Mouse (Mus musculus) ES-E14 (cell line): ENCODE data around the gene Trio. TPM values are rescaled to one million over a fixed set of nuclear protein-coding genes. Genes with fewer than 3 reads are reported as not detected.

Source experiments
- DNase-seq: peaks from one replicate; pipeline ENCODE4 v3.0.0-alpha.2; 2013; ENCODE audit warnings: low read depth, low spot score
- H3K27ac ChIP-seq: 2 replicates; pipeline ENCODE4 v1.5.1; 2012; ENCODE audit warnings: low read depth, mild to moderate bottlenecking, low read length, moderate library complexity, mixed read lengths; ENCODE audit not compliant: poor library complexity, insufficient read depth, severe bottlenecking
- H3K36me3 ChIP-seq: 2 replicates; pipeline ENCODE4 v1.6.1; 2012; ENCODE audit warnings: mild to moderate bottlenecking, low read length, moderate library complexity, mixed read lengths; ENCODE audit not compliant: control insufficient read depth, poor library complexity, insufficient read depth, severe bottlenecking
- H3K4me1 ChIP-seq, 2 experiments: fragments of 150-350 bp in 1 of 2; sonication (generic) in 1 of 2; 2 replicates each; pipeline ENCODE4 v1.6.1; 2012; ENCODE audit warnings: low read length in 2 of 2, mild to moderate bottlenecking in 1 of 2, mixed read lengths in 1 of 2; ENCODE audit not compliant: control insufficient read depth in 2 of 2, insufficient read depth in 2 of 2, poor library complexity in 1 of 2
- H3K4me3 ChIP-seq, 2 experiments: fragments of 150-350 bp in 1 of 2; sonication (generic) in 1 of 2; 2 replicates each; pipeline ENCODE4 v1.5.1; 2012; ENCODE audit warnings: low read length in 2 of 2, low read depth in 1 of 2, mild to moderate bottlenecking in 1 of 2, mixed read lengths in 1 of 2; ENCODE audit not compliant: insufficient read depth in 1 of 2, poor library complexity in 1 of 2, severe bottlenecking in 1 of 2
- H3K9ac ChIP-seq: 2 replicates; pipeline ENCODE4 v1.6.1; 2012; ENCODE audit warnings: low read depth, mild to moderate bottlenecking, low read length, mixed read lengths; ENCODE audit not compliant: poor library complexity, insufficient read depth, severe bottlenecking
- H3K9me3 ChIP-seq: fragments of 150-350 bp; sonication (generic); 2 replicates; pipeline ENCODE4 v1.6.1; 2012; ENCODE audit warnings: low read depth, mild to moderate bottlenecking, low read length; ENCODE audit not compliant: control insufficient read depth, insufficient read depth
- CHD2 ChIP-seq: IDR thresholded peaks from 2 replicates; pipeline ENCODE4 v1.6.1; 2014; ENCODE audit warnings: mild to moderate bottlenecking, low read depth, low read length, inconsistent platforms
- HCFC1 ChIP-seq: IDR thresholded peaks from 2 replicates; pipeline ENCODE4 v1.6.1; 2012; ENCODE audit warnings: low read length, inconsistent platforms, borderline replicate concordance; ENCODE audit not compliant: insufficient read depth
- MAFK ChIP-seq: IDR thresholded peaks from 2 replicates; pipeline ENCODE4 v1.6.1; 2014; ENCODE audit warnings: mild to moderate bottlenecking, low read depth, low read length, inconsistent platforms; ENCODE audit not compliant: insufficient read depth
- ZC3H11A ChIP-seq: IDR thresholded peaks from 2 replicates; pipeline ENCODE4 v1.6.1; 2012; ENCODE audit warnings: low read depth, mild to moderate bottlenecking, inconsistent platforms, low read length, borderline replicate concordance
- ZNF384 ChIP-seq: IDR thresholded peaks from 2 replicates; pipeline ENCODE4 v1.6.1; 2012; ENCODE audit warnings: low read depth, low read length, inconsistent platforms
- in situ Hi-C, 2 experiments: fragments of 600-800 bp; cut with MboI; formaldehyde crosslinking; loops; one replicate each; pipeline ENCODE4 v1.15.1; 2025; ENCODE audit warnings: low sequenced_read_pairs in 2 of 2, inconsistent platforms in 1 of 2; ENCODE audit not compliant: unreplicated experiment in 2 of 2
- total RNA-seq: library from RNA; depleted of rRNA; stranded (reverse); fragments of 300-350 nt; gene quantifications from 2 replicates; pipeline ENCODE4 v1.2.3, GENCODE M21; 2012

Trio gene
- total RNA-seq, 1 experiment, result 34.4 TPM

DNA sequence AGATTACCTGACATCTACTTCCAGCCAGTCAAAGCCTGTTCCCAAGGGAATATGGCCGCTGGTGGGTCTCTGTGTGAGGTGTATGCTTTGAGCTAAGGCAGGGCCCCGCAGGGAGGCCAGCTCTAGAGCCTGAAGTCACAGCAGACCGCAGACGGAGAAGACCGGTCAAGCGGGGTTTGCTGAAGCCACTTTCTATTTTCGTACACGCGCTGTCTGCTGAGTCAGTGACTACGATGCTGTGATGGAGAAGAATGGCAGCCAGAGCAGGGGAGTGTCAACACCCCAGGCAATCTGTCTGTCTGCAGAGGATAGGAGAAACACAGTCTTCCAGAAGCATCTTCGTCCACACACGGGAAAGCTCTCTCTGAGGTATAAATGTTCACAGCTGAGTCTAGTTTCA, 223.4 kb downstream of the Trio start:
- TF ChIP-seq ZNF384 (no peak), ZC3H11A (no peak), CHD2 (no peak), MAFK (no peak), HCFC1 (no peak)
- no peak overlapping the region for H3K9ac ChIP-seq
- no peak for DNase-seq
- H3K36me3 ChIP-seq, result peaks cover 2% of the 10 kb centered on the region; the same call in 1 of the 2 replicates
- no peaks in the 10 kb centered on the region for H3K9me3 ChIP-seq
- no peak overlapping the region for H3K27ac ChIP-seq
- in situ Hi-C loops, result no loop called here
- H3K4me3 ChIP-seq, result no peak overlapping the region
- H3K4me1 ChIP-seq, result peaks cover 0 to 10% of the 10 kb centered on the region in 2 experiments; a peak in 1 of 4 replicates

DNA sequence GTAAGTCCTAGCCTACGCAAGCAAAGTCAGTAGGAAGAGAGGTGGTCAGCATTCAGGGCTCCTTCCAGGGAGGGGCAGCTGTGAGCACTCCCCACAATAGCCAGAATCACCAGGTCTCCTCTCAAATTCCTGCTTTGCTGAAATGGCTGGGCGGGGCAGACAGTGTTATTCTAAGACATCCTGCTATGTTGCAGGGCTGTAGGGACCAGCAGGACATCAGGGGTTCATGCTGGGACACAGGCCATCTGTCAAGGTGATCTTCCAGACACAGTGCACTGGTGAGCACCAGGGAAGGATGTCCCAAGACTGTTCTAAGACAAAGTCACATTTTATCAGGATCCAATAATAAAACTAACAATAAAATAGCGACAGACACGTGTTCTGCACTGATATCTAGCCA, 224.5 kb downstream of the Trio start:
- H3K9me3 ChIP-seq, result no peaks in the 10 kb centered on the region
- in situ Hi-C loops, result no loop called here
- H3K27ac ChIP-seq, result no peak overlapping the region
- DNase-seq, result no peak
- no peak overlapping the region for H3K4me3 ChIP-seq
- H3K9ac ChIP-seq, result no peak overlapping the region
- peaks cover 0 to 10% of the 10 kb centered on the region in 2 experiments; a peak in 1 of 4 replicates for H3K4me1 ChIP-seq
- TF ChIP-seq ZC3H11A (no peak), CHD2 (no peak), ZNF384 (no peak), MAFK (no peak), HCFC1 (no peak)
- peaks cover 2% of the 10 kb centered on the region; the same call in 1 of the 2 replicates for H3K36me3 ChIP-seq

DNA sequence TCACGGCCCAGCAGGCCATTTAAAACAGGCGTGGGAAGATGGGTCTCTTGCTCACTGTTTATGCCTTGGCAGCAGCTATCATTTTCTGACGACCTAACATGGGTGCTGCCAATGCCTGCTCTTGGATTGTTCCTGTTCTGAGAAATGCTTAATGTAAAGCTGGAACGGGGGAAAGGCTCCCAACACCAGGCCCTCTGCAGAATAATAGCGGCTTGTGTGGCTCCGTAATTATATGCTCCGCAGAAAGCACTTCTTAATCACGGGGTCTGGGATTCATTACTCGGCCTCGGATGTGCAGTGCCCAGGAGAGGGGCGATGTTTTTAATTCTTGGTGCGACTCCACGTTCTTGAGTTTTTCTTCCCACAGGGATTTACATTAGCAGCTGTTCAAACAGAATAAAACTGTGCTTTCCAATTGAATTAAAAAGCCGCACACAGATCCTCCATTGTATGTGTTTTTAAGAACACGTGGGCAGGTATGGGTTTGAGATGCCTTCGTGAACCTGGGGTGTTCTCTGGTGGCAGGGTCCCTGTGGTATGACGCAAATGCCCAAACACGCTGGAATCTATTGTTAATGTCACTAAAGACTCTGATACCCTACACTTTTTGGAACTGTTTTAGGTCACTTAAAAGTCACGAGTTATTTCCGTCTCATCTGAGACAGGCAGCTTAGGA, 228.0 kb downstream of the Trio start:
- Histone ChIP-seq H3K4me1 (peaks cover 0 to 8% of the 10 kb centered on the region in 2 experiments; a peak in 1 of 4 replicates), H3K4me3 (no peak overlapping the region), H3K27ac (no peak overlapping the region), H3K9ac (no peak overlapping the region), H3K9me3 (no peaks in the 10 kb centered on the region), H3K36me3 (peaks cover 2% of the 10 kb centered on the region; the same call in 1 of the 2 replicates)
- no peak for DNase-seq
- no peak for TF ChIP-seq MAFK
- TF ChIP-seq ZC3H11A, result no peak
- TF ChIP-seq HCFC1, result no peak
- TF ChIP-seq ZNF384, result no peak
- TF ChIP-seq CHD2, result no peak
- in situ Hi-C loops, result no loop called here

DNA sequence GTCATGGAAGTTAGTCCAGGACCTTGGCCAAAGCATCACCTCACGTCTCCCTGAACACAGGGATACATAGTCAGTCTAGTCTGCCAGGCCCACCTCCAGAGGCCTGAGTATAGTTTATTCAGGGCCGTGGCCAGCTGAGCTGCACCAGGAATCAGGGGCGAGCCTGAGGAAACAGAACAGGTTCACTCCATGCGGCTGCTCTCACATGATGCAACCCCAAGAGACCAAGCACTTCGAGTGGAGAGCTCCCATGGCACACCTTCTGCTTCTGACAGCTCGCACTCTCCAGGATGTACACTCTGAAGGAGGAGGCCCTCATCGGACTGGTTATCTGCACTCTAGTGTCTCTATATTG, 228.8 kb downstream of the Trio start:
- in situ Hi-C loops, result no loop called here
- Histone ChIP-seq H3K27ac (no peak overlapping the region), H3K9me3 (no peaks in the 10 kb centered on the region), H3K4me3 (no peak overlapping the region), H3K9ac (no peak overlapping the region), H3K4me1 (peaks cover 0 to 8% of the 10 kb centered on the region in 2 experiments; a peak in 1 of 4 replicates), H3K36me3 (peaks cover 2% of the 10 kb centered on the region; the same call in 1 of the 2 replicates)
- TF ChIP-seq ZC3H11A (no peak), ZNF384 (no peak), CHD2 (no peak), MAFK (no peak), HCFC1 (no peak)
- no peak for DNase-seq
